Mouse (Mus musculus) mesoderm, embryonic 11.5 days (tissue): Measurements from ENCODE around the gene Arhgap20.

Experiments used
- DNase-seq: peaks from one replicate; pipeline ENCODE4 v3.0.0-alpha.2; 2012; ENCODE audit warnings: low read depth, low spot score

Gene Arhgap20

DNA sequence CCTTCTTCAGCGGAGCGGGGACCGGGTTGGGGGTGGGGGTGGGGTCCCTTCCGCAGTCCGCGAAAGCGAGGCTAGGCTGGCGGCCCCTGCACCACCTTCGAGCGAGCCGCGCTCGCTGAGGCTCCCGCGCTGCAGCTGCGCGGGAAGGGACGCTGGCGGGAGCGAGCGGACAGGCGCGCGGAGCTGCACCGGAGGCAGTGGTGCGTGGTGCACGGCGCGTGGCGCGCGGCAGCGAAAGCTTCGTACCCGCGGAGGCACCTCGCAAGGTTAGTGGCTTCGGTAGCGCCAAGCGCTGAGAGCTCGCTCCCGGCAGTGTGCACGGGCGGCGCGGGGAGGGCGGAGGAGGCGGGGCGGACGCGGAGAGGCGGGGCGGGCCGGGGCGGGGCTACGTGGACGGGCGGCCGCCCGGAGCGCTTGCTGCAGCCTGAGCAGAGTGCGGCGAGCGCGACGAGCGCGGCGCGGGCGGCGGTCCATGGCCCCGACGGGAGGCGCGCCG lies at the start of gene Arhgap20:
TSS of gene Arhgap20 (plus strand) at position 417 of the 496 bp plus-strand sequence.
- peak; percentile 73 for DNase-seq

GRCm38 (mm10) chr9:51718793-51719192 lies 46.3 kb upstream of the Arhgap20 start:
- no peak for DNase-seq

GRCm38 (mm10) chr9:51727960-51728359 lies 37.2 kb upstream of the Arhgap20 start:
- no peak for DNase-seq

DNA sequence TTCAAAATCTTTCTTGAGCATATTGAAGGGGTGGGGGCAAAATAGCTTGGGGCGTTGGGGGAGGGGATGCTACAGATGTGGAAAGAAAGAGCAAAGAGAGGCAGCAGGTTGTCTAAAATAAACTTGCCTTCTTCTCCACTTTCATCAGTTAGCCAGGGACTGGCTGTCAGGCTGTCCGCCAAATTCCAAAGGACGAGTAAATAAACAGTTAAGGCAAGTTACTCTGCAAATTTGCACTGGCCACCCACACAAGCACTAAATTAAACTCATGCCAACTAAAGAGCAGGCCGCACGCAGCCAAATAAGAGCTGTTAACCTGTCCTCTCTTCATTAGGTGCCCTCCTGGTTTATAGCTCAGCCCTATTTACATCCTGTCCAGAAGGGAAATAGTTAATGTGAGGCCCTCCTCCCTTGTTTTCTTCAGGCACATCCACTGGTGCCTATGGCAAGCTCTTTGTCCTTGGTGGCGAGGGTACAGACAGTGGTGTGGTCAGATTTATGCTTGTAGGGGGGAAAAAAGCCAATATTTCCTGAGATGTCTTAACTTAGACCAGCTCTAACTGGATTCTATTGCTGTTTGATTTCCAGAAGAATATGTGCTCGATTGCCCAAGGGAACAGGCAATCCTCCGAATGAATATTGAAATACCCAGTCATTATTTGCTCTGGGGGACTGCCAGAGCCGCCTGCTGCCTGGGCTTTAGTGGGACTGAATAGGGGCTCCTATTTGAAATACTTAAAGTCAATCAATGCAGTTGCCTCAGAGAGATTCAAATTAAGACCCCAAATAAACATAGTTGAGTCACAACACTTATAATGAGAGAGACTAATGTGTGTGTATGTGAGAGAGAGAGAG lies 29.7 kb upstream of the Arhgap20 start:
- peak; percentile 4 for DNase-seq

GRCm38 (mm10) chr9:51736750-51737368 lies 28.3 kb upstream of the Arhgap20 start:
- DNase-seq, result peak; percentile 2

DNA sequence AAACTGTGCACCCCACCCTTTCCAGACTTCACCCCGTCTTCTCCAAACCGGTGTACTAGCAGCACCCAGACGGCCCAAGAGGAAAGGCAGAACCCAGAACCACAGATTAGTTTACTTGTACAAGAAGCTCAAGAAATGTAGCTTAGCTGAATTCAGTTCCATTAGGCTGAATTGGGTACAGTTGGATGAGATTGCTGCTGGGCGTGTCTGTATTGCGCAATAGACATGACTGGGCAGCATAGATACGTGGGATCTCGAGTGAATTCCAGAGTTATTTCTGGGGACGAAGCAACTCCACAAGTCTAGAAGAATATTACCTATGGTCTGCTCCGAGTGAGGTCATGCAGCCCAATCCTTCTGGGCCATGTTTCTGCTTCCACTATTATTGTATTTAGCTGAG lies 26.8 kb upstream of the Arhgap20 start:
- DNase-seq, result no peak

DNA sequence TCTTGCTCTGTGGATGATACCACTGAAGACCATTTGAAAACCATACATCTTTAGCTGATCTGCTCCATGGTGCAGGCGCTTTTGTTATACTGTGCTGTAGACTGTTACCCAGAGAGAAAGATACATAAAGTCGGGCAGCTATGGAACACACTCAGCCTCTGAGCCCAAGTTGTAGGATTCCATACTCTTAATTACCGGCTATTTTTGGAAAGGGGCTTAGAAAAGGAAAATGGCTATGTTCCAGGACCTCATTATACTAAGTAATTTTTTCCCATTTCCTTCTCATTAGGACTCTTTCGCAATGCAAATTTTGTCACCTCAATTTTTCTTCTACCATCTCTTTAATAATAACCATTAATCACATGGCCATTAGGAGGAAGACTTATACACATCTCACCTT lies 25.3 kb upstream of the Arhgap20 start:
- DNase-seq, result no peak

DNA sequence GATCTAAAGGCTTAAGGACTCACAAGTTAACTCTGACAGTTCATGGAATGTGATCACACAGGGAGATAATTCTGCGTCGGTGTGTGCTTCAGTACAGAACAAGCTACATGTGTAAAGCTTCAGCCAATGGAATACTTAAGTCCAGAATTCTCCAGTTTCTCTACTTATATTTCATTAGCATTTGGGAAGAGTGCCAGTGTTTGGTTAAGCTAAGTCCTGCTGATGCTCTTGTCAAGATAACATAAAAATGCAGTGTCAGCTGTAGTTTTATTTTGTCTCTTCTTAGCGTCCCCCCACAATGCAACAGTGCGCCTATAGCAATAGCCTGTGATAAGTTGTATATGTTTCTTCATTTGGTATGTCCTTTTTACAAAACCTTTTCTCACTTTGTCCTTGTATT lies 15.0 kb upstream of the Arhgap20 start:
- DNase-seq, result no peak

- DNase-seq, result no peak
These were observed 4.1 kb upstream of the Arhgap20 start for GRCm38 (mm10) chr9:51761003-51761402.

DNA sequence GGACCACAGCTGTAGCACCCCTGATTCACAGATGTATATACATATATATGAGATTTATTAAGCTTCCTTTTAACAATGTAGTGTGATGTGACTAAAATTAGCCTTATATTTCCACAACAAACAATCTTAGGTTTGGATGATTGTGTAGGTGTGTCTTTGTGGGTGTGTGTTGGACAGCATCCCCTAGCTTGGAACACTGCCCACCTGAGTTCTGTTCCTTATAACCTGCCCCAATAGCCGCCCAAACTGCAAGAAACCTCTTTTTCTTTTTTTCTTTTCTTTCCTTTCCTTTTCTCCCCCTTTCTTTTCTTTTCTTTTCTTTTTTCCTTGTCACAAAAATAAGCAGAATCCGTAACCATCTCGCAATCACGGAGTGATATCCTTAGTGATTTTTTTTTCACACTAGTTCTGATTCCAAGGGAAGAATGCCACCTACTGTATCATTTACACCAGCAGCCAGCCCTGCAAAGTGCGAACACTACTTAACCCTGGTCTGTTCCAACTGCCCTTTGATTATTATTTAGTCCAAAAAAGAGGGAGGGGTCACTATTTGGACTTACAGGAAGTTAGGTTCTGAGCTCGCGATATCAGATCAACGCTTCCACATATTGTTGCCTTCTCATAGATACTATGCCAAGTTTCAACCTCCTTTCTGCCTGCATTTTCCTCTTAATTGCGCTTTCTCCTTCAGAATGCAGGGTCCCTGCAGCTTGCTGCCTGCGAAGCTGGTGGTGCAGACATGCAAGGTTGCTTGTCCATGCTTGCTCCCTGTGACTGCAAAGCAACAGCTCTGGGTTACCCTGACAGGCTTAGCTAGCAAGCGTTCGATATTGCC lies 879 bp upstream of the Arhgap20 start:
- DNase-seq, result no peak

DNA sequence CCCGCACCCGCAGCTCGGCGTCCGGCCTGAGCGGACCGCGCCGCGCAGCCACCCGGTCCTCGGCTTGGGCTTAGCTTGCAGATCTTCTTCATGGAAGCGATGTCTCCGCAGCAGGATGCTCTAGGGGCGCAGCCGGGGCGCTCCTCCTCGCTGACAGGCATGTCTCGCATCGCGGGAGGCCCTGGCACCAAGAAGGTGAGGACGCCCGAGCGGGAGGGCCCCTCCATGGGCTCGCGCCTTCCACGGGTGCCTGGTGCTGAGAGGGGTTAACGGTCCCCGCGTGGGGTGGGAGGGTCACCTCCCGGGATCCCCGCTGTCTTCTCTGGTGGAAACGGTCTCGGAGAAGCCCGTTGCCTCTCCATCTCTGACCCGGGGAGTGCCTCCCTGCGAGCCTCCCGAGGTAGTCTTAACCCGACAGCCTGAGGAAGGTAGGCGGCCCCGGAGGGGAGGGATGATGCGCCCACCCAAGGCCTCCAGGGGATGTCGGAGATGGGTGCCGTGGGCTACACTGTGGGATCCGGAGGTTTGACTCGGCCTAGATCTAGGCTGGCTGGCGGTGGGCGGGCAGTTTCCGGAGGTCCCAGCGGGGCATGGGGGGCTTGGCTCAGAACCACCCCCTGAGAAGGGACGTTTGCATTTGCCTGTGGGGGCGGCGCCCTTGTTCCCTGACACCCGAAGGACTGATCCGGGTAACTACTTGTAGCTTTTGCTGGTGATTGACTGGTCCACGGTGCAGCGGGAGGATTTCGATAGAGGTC lies 459 bp downstream of the Arhgap20 start:
- DNase-seq, result peak; percentile 30

DNA sequence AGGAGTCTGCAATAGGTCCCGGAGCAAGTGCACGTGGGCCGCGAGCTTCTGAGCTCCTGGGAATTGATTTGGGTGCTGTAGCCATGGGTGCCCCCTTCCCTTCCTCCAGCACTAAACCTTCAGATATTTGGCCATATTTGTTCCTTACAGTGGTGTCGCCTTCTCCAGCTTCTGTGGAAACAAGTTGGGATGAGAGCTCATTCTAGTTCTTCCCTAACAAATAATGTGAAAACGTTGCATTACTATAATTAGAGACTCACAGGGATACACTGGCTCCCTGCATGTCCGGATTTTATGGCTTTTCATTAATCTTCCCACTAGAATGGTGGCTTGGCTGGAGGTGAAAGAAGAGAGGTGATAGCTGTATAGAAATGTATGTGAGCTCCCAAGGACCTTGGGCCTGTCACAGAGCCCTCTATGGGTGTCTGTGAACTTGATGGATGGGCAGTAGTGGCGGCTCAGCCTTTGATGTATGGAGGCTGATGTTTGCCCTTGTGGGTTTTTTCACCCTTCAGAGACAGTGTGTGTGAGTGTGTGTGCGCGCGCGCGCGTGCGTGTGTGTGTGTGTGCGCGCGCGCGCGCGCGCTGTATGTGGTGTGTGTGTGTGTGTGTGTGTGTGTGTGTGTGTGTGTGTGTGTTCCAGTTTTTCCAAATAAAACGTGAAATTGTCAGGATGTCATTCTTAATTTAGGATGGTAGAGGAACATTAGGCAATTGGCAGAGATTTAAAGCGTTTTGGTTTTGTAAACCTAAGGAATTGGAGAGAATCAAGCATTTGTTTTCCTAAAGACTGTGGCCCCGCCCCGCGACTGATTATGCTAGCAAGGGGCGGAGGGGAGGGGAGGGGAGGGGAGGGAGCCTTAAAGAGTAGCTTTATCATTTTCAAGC lies 1.3 kb downstream of the Arhgap20 start:
- DNase-seq, result peak; percentile 70

DNA sequence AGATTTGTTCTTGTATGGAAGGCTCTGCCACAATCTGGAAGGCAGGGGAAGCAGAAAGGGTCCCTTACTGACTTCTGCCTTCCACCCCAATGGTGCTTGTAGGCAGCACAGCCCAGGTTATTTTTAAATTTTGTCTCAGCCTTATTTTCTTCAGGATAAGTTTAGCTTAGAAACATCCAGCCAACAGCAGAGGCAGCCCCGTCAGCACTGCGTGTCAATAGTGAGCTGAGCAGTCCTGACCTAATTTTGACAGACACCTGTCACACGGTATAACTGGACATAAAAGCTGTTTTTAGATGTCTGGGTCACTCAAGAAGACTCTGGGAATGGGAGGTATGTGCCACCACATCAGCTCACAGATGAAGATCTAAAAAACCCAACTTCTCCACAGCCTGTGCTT lies 9.1 kb downstream of the Arhgap20 start:
- no peak for DNase-seq

GRCm38 (mm10) chr9:51776459-51776858 lies 11.3 kb downstream of the Arhgap20 start:
- DNase-seq, result no peak

DNA sequence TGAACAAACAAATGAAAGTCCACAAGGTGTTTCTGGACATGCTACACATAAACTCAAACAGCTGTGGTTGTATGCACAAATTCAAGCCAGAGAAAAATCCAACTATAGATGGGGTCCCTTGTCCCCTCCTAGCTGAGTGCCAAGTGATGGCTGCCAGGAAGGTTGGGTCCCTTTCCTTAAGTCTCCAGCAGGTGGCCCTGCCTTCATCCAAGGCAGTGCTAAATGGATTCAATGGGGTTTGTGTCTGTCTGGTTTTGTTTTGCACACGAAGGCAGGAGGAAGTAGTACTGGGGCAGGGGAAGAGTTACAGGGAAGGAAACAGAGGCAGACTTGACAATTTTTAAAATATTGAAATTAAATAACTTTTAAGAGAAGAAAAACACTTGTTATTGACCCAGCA lies 12.0 kb downstream of the Arhgap20 start:
- DNase-seq, result peak; percentile 30

- DNase-seq, result no peak
These were observed 14.1 kb downstream of the Arhgap20 start for GRCm38 (mm10) chr9:51779232-51779631.

DNA sequence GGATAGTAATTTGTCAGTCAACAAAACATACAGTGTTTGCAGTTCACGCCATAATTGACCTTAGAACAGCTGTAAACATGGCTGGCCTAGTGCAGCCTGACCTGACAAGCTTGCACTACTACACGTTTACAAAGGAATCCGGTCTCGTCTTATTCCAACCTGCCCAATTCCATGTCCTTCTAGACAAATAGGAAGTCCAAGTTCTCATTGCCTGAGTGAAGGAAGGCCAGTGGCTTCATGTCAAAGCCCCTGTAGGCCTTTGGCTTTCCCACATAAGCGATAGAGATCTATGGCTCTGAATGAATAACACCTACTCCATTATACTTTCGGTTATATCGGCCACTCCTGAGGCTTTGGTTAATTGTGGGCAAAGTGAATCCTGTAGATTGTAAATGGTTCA lies 16.0 kb downstream of the Arhgap20 start:
- DNase-seq, result no peak

DNA sequence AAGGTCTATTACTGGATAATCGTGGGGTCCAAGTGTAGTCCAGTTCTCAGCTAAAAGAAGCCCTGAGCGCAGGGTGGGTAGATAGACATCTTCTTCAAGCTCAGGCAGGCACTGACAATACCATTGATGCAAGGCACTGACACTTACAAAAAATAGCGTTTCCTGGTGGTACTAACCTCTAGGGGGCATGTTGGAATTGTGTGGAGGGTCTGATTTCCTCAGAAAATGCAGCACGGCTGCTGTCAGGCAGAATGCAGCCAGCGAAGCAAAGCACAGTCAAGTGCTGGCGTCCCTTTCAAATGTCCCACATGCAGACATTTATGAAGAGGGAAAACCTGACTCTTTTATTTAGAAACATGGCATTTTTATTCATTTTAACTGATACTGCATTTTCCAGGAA lies 22.2 kb downstream of the Arhgap20 start:
- DNase-seq, result peak; percentile 21

DNA sequence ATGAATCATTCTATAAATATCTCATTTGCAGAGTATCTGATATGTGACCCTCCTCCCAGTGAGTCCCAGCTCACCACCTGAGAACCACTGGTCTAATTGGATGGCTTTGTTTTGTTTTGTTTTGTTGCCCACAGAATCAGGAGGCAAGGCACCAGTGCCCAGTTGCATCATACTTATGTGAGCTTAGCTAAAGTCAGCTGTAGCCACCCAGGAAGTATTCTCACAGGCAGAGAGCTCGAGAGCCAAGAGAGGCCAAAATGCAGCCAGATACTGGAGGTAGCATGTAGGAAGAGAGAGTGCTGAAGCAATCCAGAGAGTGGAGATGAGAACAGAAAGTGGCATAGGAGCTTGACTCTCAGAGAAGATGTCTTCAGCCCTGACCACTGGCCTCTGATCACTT lies 23.3 kb downstream of the Arhgap20 start:
- no peak for DNase-seq

- no peak for DNase-seq
These were observed 30.1 kb downstream of the Arhgap20 start for GRCm38 (mm10) chr9:51795206-51795605.
